Mouse (Mus musculus): Measurements from ENCODE around the gene Hibch.
"Not testable (repeated sequence)": the region's sequence is repeated elsewhere in the genome, so short reads cannot be mapped to it uniquely, and the experiment has no call there.

Hibch gene

GRCm38 (mm10) chr1:52909783-52910182 lies 65.1 kb downstream of the Hibch start:
- DNase-seq: no peak

- DNase-seq: no peak
These were observed 71.9 kb downstream of the Hibch start for GRCm38 (mm10) chr1:52916655-52917054.

DNA sequence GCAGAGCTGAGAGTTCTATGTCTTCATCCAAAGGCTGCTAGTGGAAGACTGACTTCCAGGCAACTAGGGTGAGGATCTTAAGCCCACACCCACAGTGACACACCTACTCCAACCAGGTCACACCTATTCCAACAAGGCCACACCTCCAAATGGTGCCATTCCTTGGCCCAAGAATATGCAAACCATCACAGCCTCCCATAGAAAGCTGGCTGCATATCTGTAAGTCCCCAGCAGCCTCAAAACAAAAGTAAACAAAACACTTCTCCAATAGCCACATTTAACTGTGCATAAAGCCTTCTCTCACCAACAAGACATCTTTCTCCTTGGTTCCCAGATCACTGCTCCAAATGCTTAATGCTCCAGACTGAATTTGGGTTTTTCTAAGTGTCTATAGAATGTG lies 74.2 kb downstream of the Hibch start:
- DNase-seq: not testable (repeated sequence)

GRCm38 (mm10) chr1:52924482-52924881 lies 79.8 kb downstream of the Hibch start:
- not testable (repeated sequence) for DNase-seq

GRCm38 (mm10) chr1:52934494-52934893 lies 89.8 kb downstream of the Hibch start:
- DNase-seq: no peak

DNA sequence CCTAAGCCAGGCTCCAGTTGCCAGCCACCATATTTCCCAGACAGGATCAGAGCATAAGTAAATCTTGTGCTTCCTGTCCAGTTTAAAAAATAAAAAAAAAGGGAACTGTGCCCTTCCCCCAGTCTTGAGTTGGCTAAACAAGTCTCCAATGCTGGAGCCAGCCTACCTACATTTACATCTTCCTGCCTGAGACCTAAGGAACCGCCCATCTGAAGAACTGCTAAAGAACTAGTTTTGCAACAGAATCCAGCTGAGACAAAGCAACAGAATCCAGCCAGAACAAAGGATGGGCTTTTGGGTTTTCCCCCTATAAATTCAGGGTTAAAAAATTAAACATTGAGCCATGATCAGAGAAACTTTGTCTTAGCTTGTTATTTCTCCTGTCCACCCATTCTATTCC lies 94.3 kb downstream of the Hibch start:
- no peak for DNase-seq

- no peak for DNase-seq
These were observed 103.2 kb downstream of the Hibch start for GRCm38 (mm10) chr1:52947895-52948294.

GRCm38 (mm10) chr1:52951146-52951868 lies 106.6 kb downstream of the Hibch start:
- DNase-seq: peak; percentile 6

DNA sequence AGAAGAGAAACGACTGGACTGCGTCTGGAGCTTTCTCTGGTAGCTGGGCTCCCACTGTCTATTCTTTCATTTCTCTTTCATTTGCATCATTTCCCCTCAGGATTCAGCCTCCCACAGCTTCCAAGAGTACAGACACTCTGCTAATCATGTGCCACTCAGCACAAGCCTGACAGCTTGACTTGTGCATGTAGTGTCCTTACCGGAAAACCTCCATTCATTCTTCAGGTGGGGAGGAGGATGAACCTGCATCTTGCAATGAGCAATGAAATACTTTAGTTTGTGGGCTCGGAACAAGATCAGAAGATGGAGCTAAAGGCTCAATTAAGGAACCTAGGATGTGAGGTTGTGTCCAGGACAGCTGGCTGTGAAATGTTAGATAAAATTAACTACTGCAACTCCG lies 107.4 kb downstream of the Hibch start:
- no peak for DNase-seq

- peak; percentile 14 for DNase-seq
These were observed 108.0 kb downstream of the Hibch start for GRCm38 (mm10) chr1:52952551-52953397.

DNA sequence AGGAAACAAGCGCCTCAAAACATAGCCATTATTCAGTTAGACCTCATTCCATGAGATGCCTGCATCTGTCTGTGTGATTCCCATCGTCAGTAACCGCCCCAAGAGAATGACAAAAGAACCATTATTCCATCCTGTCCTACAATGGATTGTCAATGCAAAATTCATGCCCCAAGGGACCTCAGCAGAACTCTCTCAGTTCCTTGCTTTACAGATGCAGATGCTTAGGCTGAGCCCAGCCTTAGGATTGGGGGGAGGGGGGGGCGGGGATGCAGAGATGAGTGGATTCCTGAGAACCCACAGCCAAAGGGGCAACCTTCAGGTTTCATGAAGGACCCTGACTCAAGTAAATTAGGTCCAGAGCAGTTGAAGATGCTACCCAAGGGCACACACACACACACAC lies 108.8 kb downstream of the Hibch start:
- no peak for DNase-seq

GRCm38 (mm10) chr1:52954456-52954855 lies 109.7 kb downstream of the Hibch start:
- no peak for DNase-seq

- peak; percentile 43 for DNase-seq
These were observed 110.4 kb downstream of the Hibch start for GRCm38 (mm10) chr1:52955102-52955501.

- DNase-seq: no peak
These were observed 112.0 kb downstream of the Hibch start for GRCm38 (mm10) chr1:52956746-52957145.

GRCm38 (mm10) chr1:52960191-52960590 lies 115.5 kb downstream of the Hibch start:
- no peak for DNase-seq

- no peak for DNase-seq
These were observed 118.4 kb downstream of the Hibch start for GRCm38 (mm10) chr1:52963097-52963496.

DNA sequence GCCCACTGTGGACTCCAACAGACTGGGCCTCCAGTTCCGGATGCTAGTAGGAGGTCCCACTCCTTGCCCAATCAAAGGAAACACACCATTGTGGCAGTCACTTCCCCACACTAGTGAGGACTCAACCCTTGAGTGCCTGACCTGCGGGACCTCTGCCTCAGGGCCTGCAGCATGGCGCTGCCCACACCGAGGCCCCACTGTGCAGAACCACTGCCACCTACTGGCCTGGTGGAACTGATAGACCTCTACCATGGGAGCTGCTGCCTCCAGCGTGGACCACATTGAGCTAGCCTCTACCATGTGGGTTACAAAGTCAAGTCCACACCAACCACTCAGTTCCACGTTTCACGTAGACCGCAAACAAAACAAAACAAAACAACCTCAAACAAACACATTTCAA lies 119.9 kb downstream of the Hibch start:
- DNase-seq: no peak

Data from kidney, adult 9 months (tissue).